Mouse (Mus musculus) liver, embryonic 15.5 days (tissue): Measurements from ENCODE around the gene Il1r1. TPM values are rescaled to one million over a fixed set of nuclear protein-coding genes. Genes with fewer than 3 reads are reported as not detected.
"Not testable (repeated sequence)": the region's sequence is repeated elsewhere in the genome, so short reads cannot be mapped to it uniquely, and the experiment has no call there.

Experiments
- ATAC-seq: fragments of 200-750 bp; cut with Nextera tagmentation; 2 replicates; pipeline ENCODE4 v1.8.0; 2017; ENCODE audit warnings: moderate number of reproducible peaks, mild to moderate bottlenecking, moderate library complexity; ENCODE audit not compliant: insufficient read depth
- H3K27ac ChIP-seq: fragments of 300-500 bp; sonication (generic); replicated peaks from 2 replicates; pipeline ENCODE4 v1.5.1; 2015; ENCODE audit warnings: mild to moderate bottlenecking, inconsistent platforms
- H3K27me3 ChIP-seq: fragments of 300-500 bp; sonication (generic); 2 replicates; pipeline ENCODE4 v1.6.1; 2015; ENCODE audit warnings: mild to moderate bottlenecking, inconsistent platforms
- H3K36me3 ChIP-seq: fragments of 300-500 bp; sonication (generic); replicated peaks from 2 replicates; pipeline ENCODE4 v1.6.1; 2015; ENCODE audit warnings: moderate library complexity, mild to moderate bottlenecking, inconsistent platforms
- H3K4me1 ChIP-seq: fragments of 300-500 bp; sonication (generic); replicated peaks from 2 replicates; pipeline ENCODE4 v1.6.1; 2015; ENCODE audit warnings: inconsistent platforms
- H3K4me2 ChIP-seq: fragments of 300-500 bp; sonication (generic); 2 replicates; pipeline ENCODE4 v1.6.1; 2015; ENCODE audit warnings: moderate library complexity, mild to moderate bottlenecking, inconsistent platforms
- H3K4me3 ChIP-seq: fragments of 300-500 bp; sonication (generic); replicated peaks from 2 replicates; pipeline ENCODE4 v1.5.1; 2015; ENCODE audit warnings: mild to moderate bottlenecking, inconsistent platforms
- H3K9ac ChIP-seq: fragments of 300-500 bp; sonication (generic); 2 replicates; pipeline ENCODE4 v1.6.1; 2015; ENCODE audit warnings: moderate library complexity, mild to moderate bottlenecking, inconsistent platforms
- H3K9me3 ChIP-seq: fragments of 300-500 bp; sonication (generic); replicated peaks from 2 replicates; pipeline ENCODE4 v1.6.1; 2016; ENCODE audit warnings: inconsistent platforms
- WGBS: fragments of 180-500 bp; shearing (Covaris S2); methylation state at CpG from one replicate; pipeline ENCODE4 v1.1.7; 2015; ENCODE audit warnings: mixed read lengths; ENCODE audit not compliant: insufficient replicate concordance; 5-methylcytosine and 5-hydroxymethylcytosine counted together
- polyA plus RNA-seq: library from polyadenylated mRNA; unstranded; fragments of >200 nt; fragmentation: Nextera tagmentation; extraction: Ambion mirVana; gene quantifications from 2 replicates; pipeline ENCODE4 v1.2.1, GENCODE M21; 2015

Gene Il1r1
- polyA plus RNA-seq, 1 experiment from 2014 or later = 7.5 TPM

DNA sequence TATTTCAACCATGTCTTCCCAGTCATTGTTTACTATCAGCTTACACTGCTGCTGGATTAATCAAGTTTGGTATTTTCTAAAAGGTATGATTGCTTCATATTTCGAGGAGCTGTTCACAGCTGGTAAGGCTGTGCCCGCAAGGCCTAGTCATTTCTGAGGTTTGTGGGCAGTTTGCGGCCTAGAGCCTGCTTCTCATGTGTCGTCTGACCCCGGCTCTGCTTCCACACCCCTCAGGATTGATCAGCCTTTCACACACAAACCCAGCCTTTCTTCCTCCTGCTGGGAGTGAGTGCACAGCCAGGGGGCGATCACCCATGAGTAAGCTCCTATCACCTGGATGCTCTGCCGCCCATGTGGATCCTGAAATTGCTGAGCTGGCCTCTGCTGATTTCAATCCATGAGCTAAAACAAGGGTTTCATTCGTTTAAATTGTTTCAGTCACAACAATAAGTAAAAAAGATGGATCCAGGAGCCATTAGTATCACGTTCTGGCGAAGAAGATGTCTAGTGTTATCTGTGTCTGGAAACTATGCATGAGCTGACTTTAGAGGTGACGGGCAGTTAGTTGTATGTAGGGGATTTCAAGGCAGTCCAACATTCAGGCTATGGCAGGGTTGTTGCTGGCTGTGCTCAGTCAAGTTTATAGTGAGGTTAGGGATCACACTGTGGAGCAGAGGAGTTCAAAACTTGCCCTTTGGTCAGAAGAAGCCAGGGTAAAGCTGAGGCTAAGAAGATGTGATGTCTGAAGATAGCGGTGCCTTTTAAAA is 65.8 kb downstream of the Il1r1 start:
- Histone ChIP-seq H3K4me1 (no peaks in the 10 kb centered on the region), H3K9me3 (no peaks in the 10 kb centered on the region), H3K27me3 (no peaks in the 10 kb centered on the region), H3K4me3 (no peak overlapping the region), H3K36me3 (no peaks in the 10 kb centered on the region), H3K27ac (no peak overlapping the region), H3K9ac (no peak overlapping the region), H3K4me2 (no peak overlapping the region)
- ATAC-seq = no peak
- WGBS = 55% methylated on average over 12 of the region's 12 CpGs

DNA sequence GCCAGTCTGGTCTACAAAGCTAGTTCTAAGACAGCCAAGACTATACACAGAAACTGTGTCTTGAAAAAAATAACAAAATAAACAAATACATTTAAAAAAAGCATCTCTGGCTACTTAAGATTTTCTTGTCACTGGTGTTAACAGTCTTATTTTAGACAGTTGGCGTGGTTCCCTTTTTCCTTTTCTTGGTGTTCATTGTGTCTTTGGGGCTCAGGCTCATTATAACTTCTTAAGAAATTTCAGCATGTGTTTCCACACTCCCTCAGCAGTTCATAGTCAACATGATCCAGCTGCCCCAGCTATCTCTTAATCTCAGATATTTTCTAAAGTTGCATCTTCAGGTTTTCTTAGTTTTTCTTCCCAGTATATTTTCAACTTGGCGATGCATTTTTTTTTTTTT is 67.4 kb downstream of the Il1r1 start:
- 73% methylated on average over 2 of the region's 2 CpGs for WGBS

GRCm38 (mm10) chr1:40293891-40294290 is 69.0 kb downstream of the Il1r1 start:
- Histone ChIP-seq H3K4me2 (no peak overlapping the region), H3K4me1 (peaks cover 6% of the 10 kb centered on the region; the same call in 1 of the 2 replicates), H3K4me3 (no peak overlapping the region), H3K36me3 (no peaks in the 10 kb centered on the region), H3K9ac (no peak overlapping the region), H3K27me3 (no peaks in the 10 kb centered on the region), H3K9me3 (no peaks in the 10 kb centered on the region), H3K27ac (no peak overlapping the region)
- no peak for ATAC-seq
- 80% methylated on average over 7 of the region's 7 CpGs for WGBS

More for the DNA sequence above, 67.4 kb downstream of the Il1r1 start:
- Histone ChIP-seq H3K9ac (no peak overlapping the region), H3K4me1 (0 out of 2 replicates have a peak, but pooled peaks cover 2% of the 10 kb centered on the region), H3K27ac (no peak overlapping the region), H3K27me3 (no peaks in the 10 kb centered on the region), H3K36me3 (no peaks in the 10 kb centered on the region), H3K4me3 (no peak overlapping the region), H3K9me3 (no peaks in the 10 kb centered on the region), H3K4me2 (no peak overlapping the region)
- no peak for ATAC-seq

DNA sequence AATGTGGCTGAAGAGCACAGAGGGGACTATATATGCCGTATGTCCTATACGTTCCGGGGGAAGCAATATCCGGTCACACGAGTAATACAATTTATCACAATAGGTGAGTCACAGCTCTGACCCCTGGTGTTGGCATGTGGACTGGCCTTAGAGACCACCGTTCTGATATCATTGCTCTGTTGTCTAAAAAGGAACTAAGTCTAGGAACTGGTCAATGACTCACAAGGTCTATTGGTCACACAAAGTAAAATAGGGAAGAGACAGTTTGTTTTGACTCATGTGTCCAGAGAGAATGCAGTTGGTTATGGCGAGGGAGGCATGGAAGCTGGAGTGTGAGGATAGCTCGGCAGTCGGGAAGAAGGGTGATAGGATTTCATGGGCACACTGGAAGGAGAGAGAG is 69.9 kb downstream of the Il1r1 start:
- Histone ChIP-seq H3K4me1 (peaks cover 6% of the 10 kb centered on the region; the same call in 1 of the 2 replicates), H3K4me3 (no peak overlapping the region), H3K4me2 (no peak overlapping the region), H3K36me3 (no peaks in the 10 kb centered on the region), H3K27me3 (no peaks in the 10 kb centered on the region), H3K27ac (0 out of 2 replicates have a peak overlapping the region, but pooled peaks have one; percentile 3), H3K9ac (no peak overlapping the region), H3K9me3 (no peaks in the 10 kb centered on the region)
- no peak for ATAC-seq
- WGBS = 60% methylated on average over 9 of the region's 9 CpGs

DNA sequence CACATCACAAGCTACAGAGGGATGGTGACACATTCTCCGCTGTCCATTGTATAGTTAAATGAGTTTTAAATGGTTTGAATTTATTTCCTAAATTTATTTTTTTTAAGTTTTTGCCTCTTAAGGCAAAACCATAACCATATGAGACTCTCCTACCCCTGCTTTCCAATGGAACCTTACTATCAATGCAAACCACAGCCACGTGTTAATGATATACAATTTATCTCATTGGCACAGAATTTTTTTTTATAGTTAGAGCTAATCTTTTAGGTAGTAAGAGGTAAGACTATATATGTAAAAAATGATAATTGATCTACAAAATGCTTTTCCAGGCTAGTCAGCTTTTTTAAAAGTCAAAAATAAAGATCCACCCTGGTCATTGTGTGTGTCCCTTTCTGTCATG is 73.2 kb downstream of the Il1r1 start:
- WGBS = 53% methylated on average over 2 of the region's 2 CpGs
- no peaks in the 10 kb centered on the region for H3K36me3 ChIP-seq
- peak; percentile 34; the same call in 1 of the 2 replicates for ATAC-seq

DNA sequence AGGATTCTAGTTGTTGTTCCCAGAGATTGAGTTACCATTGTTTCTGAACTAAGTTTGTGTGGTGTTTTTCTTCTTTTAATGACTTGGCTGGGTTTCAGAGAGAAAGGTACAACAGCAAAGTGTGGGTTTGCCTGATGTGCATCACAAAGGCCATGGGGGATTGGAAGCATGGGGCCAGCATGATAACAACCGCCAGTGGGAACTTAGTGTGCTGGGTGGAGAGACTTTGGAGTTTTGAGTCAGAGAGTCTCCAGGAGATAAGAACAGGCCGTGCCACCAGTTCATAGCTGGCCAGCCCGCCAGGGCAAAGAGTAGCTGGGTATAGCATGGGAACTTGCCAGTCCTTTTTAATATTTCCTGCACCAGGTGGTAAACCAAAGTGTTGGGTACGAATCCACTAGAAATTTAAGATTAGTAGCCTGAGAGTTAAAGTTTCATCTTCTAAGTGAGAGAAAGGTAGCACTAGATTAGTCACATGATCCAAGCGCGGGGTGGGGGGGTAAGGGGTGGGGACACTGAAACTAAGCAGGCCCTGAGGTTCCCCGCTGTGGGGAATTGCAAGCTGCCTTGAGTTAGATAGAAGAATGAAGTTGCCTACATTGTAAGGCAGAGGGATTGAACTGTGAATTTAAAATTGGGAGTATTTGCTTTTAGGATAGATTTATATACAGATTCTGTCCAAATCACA is 78.4 kb downstream of the Il1r1 start:
- H3K9me3 ChIP-seq = no peaks in the 10 kb centered on the region
- 33% methylated on average over 7 of the region's 7 CpGs for WGBS
- no peaks in the 10 kb centered on the region for H3K36me3 ChIP-seq
- H3K4me1 ChIP-seq = peaks cover 17% of the 10 kb centered on the region
- H3K4me3 ChIP-seq = no peak overlapping the region
- H3K27ac ChIP-seq = peak overlapping the region; percentile 24
- no peaks in the 10 kb centered on the region for H3K27me3 ChIP-seq
- H3K9ac ChIP-seq = no peak overlapping the region
- peak overlapping the region; percentile 21; the same call in 1 of the 2 replicates for H3K4me2 ChIP-seq
- ATAC-seq = peak; percentile 91

More for the DNA sequence above, 73.2 kb downstream of the Il1r1 start:
- peaks cover 10% of the 10 kb centered on the region for H3K4me1 ChIP-seq
- no peaks in the 10 kb centered on the region for H3K27me3 ChIP-seq
- H3K27ac ChIP-seq = no peak overlapping the region
- no peak overlapping the region for H3K9ac ChIP-seq
- no peak overlapping the region for H3K4me3 ChIP-seq
- no peak overlapping the region for H3K4me2 ChIP-seq
- no peaks in the 10 kb centered on the region for H3K9me3 ChIP-seq

DNA sequence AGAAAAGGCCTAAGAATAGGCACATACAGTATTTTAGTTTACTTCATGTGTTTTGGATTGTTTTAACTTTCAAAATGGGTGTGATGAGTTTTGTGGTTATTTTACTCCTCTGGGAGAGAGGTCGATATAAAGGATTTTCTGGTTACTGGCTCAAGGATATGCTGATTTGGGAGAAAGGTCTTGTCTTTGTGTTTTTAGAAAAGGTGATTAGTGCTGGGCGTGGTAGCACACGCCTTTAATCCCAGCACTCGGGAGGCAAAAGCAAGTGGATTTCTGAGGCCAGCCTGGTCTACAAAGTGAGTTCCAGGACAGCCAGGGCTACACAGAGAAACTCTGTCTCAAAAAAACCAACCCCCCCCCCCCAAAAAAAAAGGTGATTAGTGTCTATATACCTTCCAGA is 79.4 kb downstream of the Il1r1 start:
- ATAC-seq = not testable (repeated sequence)

GRCm38 (mm10) chr1:40306111-40306510 is 81.2 kb downstream of the Il1r1 start:
- 59% methylated on average over 2 of the region's 2 CpGs for WGBS
- Histone ChIP-seq H3K4me3 (no peak overlapping the region), H3K27me3 (no peaks in the 10 kb centered on the region), H3K4me1 (peaks cover 18% of the 10 kb centered on the region), H3K9ac (no peak overlapping the region), H3K27ac (no peak overlapping the region), H3K36me3 (no peaks in the 10 kb centered on the region), H3K9me3 (no peaks in the 10 kb centered on the region), H3K4me2 (no peak overlapping the region)
- no peak for ATAC-seq

More for the DNA sequence above, 79.4 kb downstream of the Il1r1 start:
- H3K9me3 ChIP-seq, H3K27me3 ChIP-seq, H3K27ac ChIP-seq, H3K4me2 ChIP-seq, H3K36me3 ChIP-seq, H3K9ac ChIP-seq, H3K4me3 ChIP-seq: not testable (repeated sequence)
- WGBS = 53% methylated on average over 4 of the region's 4 CpGs
- H3K4me1 ChIP-seq = peaks cover 17% of the 10 kb centered on the region

- no peak overlapping the region for H3K4me3 ChIP-seq
- H3K27ac ChIP-seq = no peak overlapping the region
- H3K36me3 ChIP-seq = 0 out of 2 replicates have a peak, but pooled peaks cover 5% of the 10 kb centered on the region
- no peak overlapping the region for H3K4me2 ChIP-seq
- 57% methylated on average over 3 of the region's 3 CpGs for WGBS
- no peak overlapping the region for H3K9ac ChIP-seq
- peaks cover 3% of the 10 kb centered on the region; the same call in 1 of the 2 replicates for H3K4me1 ChIP-seq
- no peaks in the 10 kb centered on the region for H3K27me3 ChIP-seq
- H3K9me3 ChIP-seq = no peaks in the 10 kb centered on the region
- no peak for ATAC-seq
Observed at GRCm38 (mm10) chr1:40311123-40311522, 86.2 kb downstream of the Il1r1 start.

DNA sequence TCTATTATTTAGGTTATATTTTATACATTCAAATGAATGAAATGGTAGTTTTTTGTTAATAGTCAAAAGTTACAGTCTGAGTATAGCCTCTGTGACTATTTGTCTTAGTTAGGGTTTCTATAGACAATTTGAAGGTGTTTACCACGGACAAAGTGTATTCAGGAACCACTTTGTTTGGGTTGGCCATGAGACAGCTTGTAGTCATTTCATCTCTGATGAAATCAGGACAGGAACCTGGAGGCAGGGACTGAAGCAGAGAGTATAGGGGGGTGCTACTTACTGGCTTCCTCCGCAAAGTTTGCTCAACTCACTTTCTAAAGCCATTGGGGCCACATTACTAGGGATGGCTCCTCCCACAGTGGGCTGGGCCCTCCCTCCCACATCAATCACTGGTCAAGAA is 86.7 kb downstream of the Il1r1 start:
- H3K9me3 ChIP-seq = no peaks in the 10 kb centered on the region
- no peak overlapping the region for H3K4me3 ChIP-seq
- H3K4me2 ChIP-seq = no peak overlapping the region
- no peak overlapping the region for H3K9ac ChIP-seq
- no peaks in the 10 kb centered on the region for H3K27me3 ChIP-seq
- ATAC-seq = no peak
- 55% methylated on average over 2 of the region's 2 CpGs for WGBS
- no peak overlapping the region for H3K27ac ChIP-seq
- peaks cover 3% of the 10 kb centered on the region; the same call in 1 of the 2 replicates for H3K4me1 ChIP-seq
- 0 out of 2 replicates have a peak, but pooled peaks cover 5% of the 10 kb centered on the region for H3K36me3 ChIP-seq

GRCm38 (mm10) chr1:40314016-40314415 is 89.1 kb downstream of the Il1r1 start:
- H3K4me2 ChIP-seq = no peak overlapping the region
- 0 out of 2 replicates have a peak, but pooled peaks cover 5% of the 10 kb centered on the region for H3K36me3 ChIP-seq
- H3K27ac ChIP-seq = no peak overlapping the region
- no peaks in the 10 kb centered on the region for H3K27me3 ChIP-seq
- no peaks in the 10 kb centered on the region for H3K9me3 ChIP-seq
- H3K9ac ChIP-seq = no peak overlapping the region
- 57% methylated on average over 12 of the region's 12 CpGs for WGBS
- ATAC-seq = no peak
- peaks cover 3% of the 10 kb centered on the region; the same call in 1 of the 2 replicates for H3K4me1 ChIP-seq
- no peak overlapping the region for H3K4me3 ChIP-seq
